Mouse (Mus musculus) MEL (cell line): ENCODE measurements around the gene Cap1. TPM values are rescaled to one million over a fixed set of nuclear protein-coding genes. Genes with fewer than 3 reads are reported as not detected.

Source experiments
- DNase-seq: peaks from one replicate; pipeline ENCODE4 v3.0.0; 2011; ENCODE audit warnings: low read depth, low spot score
- H3K27ac ChIP-seq: 2 replicates; pipeline ENCODE4 v1.5.1; 2012; ENCODE audit warnings: low read depth, mild to moderate bottlenecking, control low read depth, low read length, moderate library complexity; ENCODE audit not compliant: control insufficient read depth
- H3K27me3 ChIP-seq, 2 experiments: fragments of 150-350 bp in 1 of 2; sonication (generic) in 1 of 2; 2 replicates each; pipeline ENCODE4 v1.6.1; 2012; ENCODE audit warnings: low read length in 2 of 2, mild to moderate bottlenecking in 2 of 2, improper control_type of control experiment in 1 of 2, moderate library complexity in 1 of 2; ENCODE audit not compliant: insufficient read depth in 2 of 2, control insufficient read depth in 1 of 2
- H3K36me3 ChIP-seq, 2 experiments: 2 replicates each; pipeline ENCODE4 v1.6.1; 2012 to 2014; ENCODE audit warnings: low read length in 2 of 2, improper control_type of control experiment in 1 of 2, inconsistent platforms in 1 of 2, mild to moderate bottlenecking in 1 of 2; ENCODE audit not compliant: insufficient read depth in 2 of 2, control insufficient read depth in 1 of 2
- H3K4me1 ChIP-seq, 2 experiments: fragments of 150-350 bp in 1 of 2; sonication (generic) in 1 of 2; 2 replicates each; pipeline ENCODE4 v1.6.1; 2012; ENCODE audit warnings: low read length in 2 of 2, improper control_type of control experiment in 1 of 2, mild to moderate bottlenecking in 1 of 2; ENCODE audit not compliant: insufficient read depth in 2 of 2, control insufficient read depth in 1 of 2
- H3K4me3 ChIP-seq, 2 experiments: fragments of 150-350 bp in 1 of 2; sonication (generic) in 1 of 2; 2 replicates each; pipeline ENCODE4 v1.5.1; 2012; ENCODE audit warnings: low read depth in 2 of 2, low read length in 2 of 2, mild to moderate bottlenecking in 2 of 2, moderate library complexity in 2 of 2, control low read depth in 1 of 2, improper control_type of control experiment in 1 of 2; ENCODE audit not compliant: control insufficient read depth in 1 of 2, insufficient read depth in 1 of 2
- H3K79me2 ChIP-seq: 2 replicates; pipeline ENCODE4 v1.6.1; 2012; ENCODE audit warnings: mild to moderate bottlenecking, low read length, moderate library complexity; ENCODE audit not compliant: control insufficient read depth, poor library complexity, insufficient read depth
- H3K9ac ChIP-seq: 2 replicates; pipeline ENCODE4 v1.6.1; 2012; ENCODE audit warnings: low read depth, mild to moderate bottlenecking, control low read depth, low read length, moderate library complexity; ENCODE audit not compliant: control insufficient read depth, poor library complexity, severe bottlenecking
- H3K9me3 ChIP-seq: fragments of 150-350 bp; sonication (generic); replicated peaks from 2 replicates; pipeline ENCODE4 v1.6.1; 2012; ENCODE audit warnings: mild to moderate bottlenecking, low read length, improper control_type of control experiment, moderate library complexity; ENCODE audit not compliant: insufficient read depth
- BHLHE40 ChIP-seq: IDR thresholded peaks from 2 replicates; pipeline ENCODE4 v1.6.1; 2012; ENCODE audit warnings: low read depth, mild to moderate bottlenecking, inconsistent platforms, low read length, improper control_type of control experiment, borderline replicate concordance
- CTCF ChIP-seq, 3 experiments: IDR thresholded peaks in 2 of 3; conservative IDR thresholded peaks in 1 of 3; 2 replicates each; pipeline ENCODE4 v1.5.1; 2011 to 2012; ENCODE audit warnings: low read length in 3 of 3, low read depth in 2 of 3, mild to moderate bottlenecking in 2 of 3, improper control_type of control experiment in 1 of 3, inconsistent platforms in 1 of 3, mixed read lengths in 1 of 3, moderate library complexity in 1 of 3; ENCODE audit not compliant: control insufficient read depth in 1 of 3, insufficient read depth in 1 of 3, poor library complexity in 1 of 3, severe bottlenecking in 1 of 3
- E2F4 ChIP-seq: IDR thresholded peaks from 2 replicates; pipeline ENCODE4 v1.6.1; 2011; ENCODE audit warnings: low read depth, low read length, improper control_type of control experiment, borderline replicate concordance
- GABPA ChIP-seq: IDR thresholded peaks from 2 replicates; pipeline ENCODE4 v1.6.1; 2012; ENCODE audit warnings: low read depth, mild to moderate bottlenecking, inconsistent platforms, low read length, improper control_type of control experiment, moderate library complexity
- JUND ChIP-seq: IDR thresholded peaks from 2 replicates; pipeline ENCODE4 v1.6.1; 2011; ENCODE audit warnings: low read depth, mild to moderate bottlenecking, improper control_type of control experiment, low read length
- MAFK ChIP-seq: IDR thresholded peaks from 2 replicates; pipeline ENCODE4 v1.6.1; 2011; ENCODE audit warnings: low read depth, mild to moderate bottlenecking, low read length, improper control_type of control experiment, borderline replicate concordance
- MEF2A ChIP-seq: IDR thresholded peaks from 2 replicates; pipeline ENCODE4 v1.6.1; 2014; ENCODE audit warnings: low read depth, mild to moderate bottlenecking, inconsistent platforms, low read length, improper control_type of control experiment; ENCODE audit not compliant: poor library complexity, insufficient replicate concordance, severe bottlenecking; ENCODE audit errors: extremely low read depth
- MXI1 ChIP-seq: IDR thresholded peaks from 2 replicates; pipeline ENCODE4 v1.6.1; 2011; ENCODE audit warnings: mild to moderate bottlenecking, low read depth, low read length, improper control_type of control experiment
- MYC ChIP-seq: IDR thresholded peaks from 2 replicates; pipeline ENCODE4 v1.6.1; 2011; ENCODE audit warnings: low read depth, mild to moderate bottlenecking, low read length, improper control_type of control experiment, moderate library complexity
- NELFE ChIP-seq: IDR thresholded peaks from 2 replicates; pipeline ENCODE4 v1.6.1; 2011; ENCODE audit warnings: low read depth, low read length, improper control_type of control experiment
- POLR2A ChIP-seq, 2 experiments: IDR thresholded peaks; 2 replicates each; pipeline ENCODE4 v1.6.1; 2011 to 2012; ENCODE audit warnings: low read length in 2 of 2, mild to moderate bottlenecking in 2 of 2, control low read depth in 1 of 2, improper control_type of control experiment in 1 of 2, low read depth in 1 of 2, moderate library complexity in 1 of 2; ENCODE audit not compliant: control insufficient read depth in 1 of 2, insufficient read depth in 1 of 2, poor library complexity in 1 of 2
- POLR2AphosphoS2 ChIP-seq: IDR thresholded peaks from 2 replicates; pipeline ENCODE4 v1.6.1; 2011; ENCODE audit warnings: low read length, improper control_type of control experiment
- POLR2AphosphoS5 ChIP-seq: IDR thresholded peaks from 2 replicates; pipeline ENCODE4 v1.6.1; 2012; ENCODE audit warnings: low read depth, borderline replicate concordance, mild to moderate bottlenecking, inconsistent platforms, low read length, moderate library complexity, mixed read lengths
- RAD21 ChIP-seq: IDR thresholded peaks from 2 replicates; pipeline ENCODE4 v1.6.1; 2011; ENCODE audit warnings: mild to moderate bottlenecking, low read depth, low read length, improper control_type of control experiment
- TAL1 ChIP-seq: IDR thresholded peaks from 2 replicates; pipeline ENCODE4 v1.6.1; 2012; ENCODE audit warnings: mild to moderate bottlenecking, inconsistent platforms, low read length, moderate library complexity, mixed read lengths
- UBTF ChIP-seq: IDR thresholded peaks from 2 replicates; pipeline ENCODE4 v1.6.1; 2012; ENCODE audit warnings: low read depth, mild to moderate bottlenecking, inconsistent platforms, low read length, improper control_type of control experiment, moderate library complexity, borderline replicate concordance; ENCODE audit not compliant: insufficient read depth
- USF1 ChIP-seq: IDR thresholded peaks from 2 replicates; pipeline ENCODE4 v1.6.1; 2014; ENCODE audit warnings: low read depth, mild to moderate bottlenecking, inconsistent platforms, low read length, improper control_type of control experiment, moderate library complexity
- USF2 ChIP-seq, 2 experiments: IDR thresholded peaks; 2 replicates each; pipeline ENCODE4 v1.6.1; 2011 to 2012; ENCODE audit warnings: improper control_type of control experiment in 2 of 2, low read length in 2 of 2, borderline replicate concordance in 1 of 2, inconsistent platforms in 1 of 2, low read depth in 1 of 2, mild to moderate bottlenecking in 1 of 2; ENCODE audit not compliant: insufficient read depth in 1 of 2
- ZC3H11A ChIP-seq: IDR thresholded peaks from 2 replicates; pipeline ENCODE4 v1.6.1; 2012; ENCODE audit warnings: low read depth, mild to moderate bottlenecking, inconsistent platforms, low read length, improper control_type of control experiment
- ZNF384 ChIP-seq: IDR thresholded peaks from 2 replicates; pipeline ENCODE4 v1.6.1; 2012; ENCODE audit warnings: low read depth, mild to moderate bottlenecking, inconsistent platforms, low read length, improper control_type of control experiment
- polyA plus RNA-seq, 2 experiments: library from polyadenylated mRNA; stranded (reverse) in 1 of 2; unstranded in 1 of 2; fragments of >175 nt in 1 of 2; fragments of >200 nt in 1 of 2; gene quantifications; 2 replicates each; pipeline versions ENCODE4 v1.2.1 to v1.2.4; 2012; ENCODE audit warnings: low replicate concordance in 2 of 2, low read depth in 1 of 2; ENCODE audit not compliant: insufficient read length in 2 of 2, insufficient read depth in 1 of 2, missing spikeins in 1 of 2
- total RNA-seq: library from RNA; depleted of rRNA; stranded (reverse); fragments of 300-350 nt; gene quantifications from 2 replicates; pipeline ENCODE4 v1.2.3, GENCODE M21; 2012

Gene Cap1
- total and polyA plus RNA-seq, 3 experiments, result 68.3 to 134 TPM; not detected in 1

DNA sequence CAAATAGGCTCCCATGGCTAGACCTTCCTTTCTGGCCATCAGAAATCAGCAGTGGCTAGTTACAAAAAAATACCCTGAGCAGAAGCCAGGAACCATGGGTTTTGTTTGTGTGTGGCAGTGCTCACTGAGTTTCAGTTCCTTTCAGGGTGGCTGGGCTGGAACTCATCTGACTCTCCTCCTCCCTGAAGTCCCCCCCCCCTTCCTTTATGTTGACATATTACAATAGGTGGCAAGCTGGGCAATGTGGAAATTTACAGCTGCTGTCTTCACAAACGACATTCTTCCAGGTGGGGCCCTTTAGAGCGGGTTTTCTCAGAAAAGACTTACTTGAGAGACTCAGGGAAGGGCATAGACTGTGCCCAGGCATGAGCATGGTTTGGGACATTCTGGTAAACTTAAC, 32.2 kb downstream of the Cap1 start:
- TF ChIP-seq TAL1, result no peak
- no peak for TF ChIP-seq JUND
- TF ChIP-seq MYC, result no peak
- no peak for TF ChIP-seq MXI1
- TF ChIP-seq BHLHE40, result no peak
- no peak for TF ChIP-seq USF1
- no peak for TF ChIP-seq ZC3H11A
- no peak for TF ChIP-seq MEF2A
- no peak for TF ChIP-seq POLR2A (IDR thresholded peaks at IDR 0.05; ENCODE audit: control insufficient read depth in 1 of 2, insufficient read depth in 1 of 2, low read depth in 1 of 2, low read length in 2 of 2, poor library complexity in 1 of 2)
- no peak for TF ChIP-seq NELFE
- TF ChIP-seq ZNF384, result no peak
- TF ChIP-seq GABPA, result no peak
- Histone ChIP-seq H3K9ac (no peak overlapping the region), H3K9me3 (no peaks in the 10 kb centered on the region), H3K27ac (no peak overlapping the region), H3K36me3 (no peaks in the 10 kb centered on the region; a peak in 1 of 4 replicates), H3K27me3 (no peaks in the 10 kb centered on the region), H3K4me3 (no peak overlapping the region), H3K79me2 (no peaks in the 10 kb centered on the region), H3K4me1 (no peaks in the 10 kb centered on the region)
- no peak for DNase-seq

DNA sequence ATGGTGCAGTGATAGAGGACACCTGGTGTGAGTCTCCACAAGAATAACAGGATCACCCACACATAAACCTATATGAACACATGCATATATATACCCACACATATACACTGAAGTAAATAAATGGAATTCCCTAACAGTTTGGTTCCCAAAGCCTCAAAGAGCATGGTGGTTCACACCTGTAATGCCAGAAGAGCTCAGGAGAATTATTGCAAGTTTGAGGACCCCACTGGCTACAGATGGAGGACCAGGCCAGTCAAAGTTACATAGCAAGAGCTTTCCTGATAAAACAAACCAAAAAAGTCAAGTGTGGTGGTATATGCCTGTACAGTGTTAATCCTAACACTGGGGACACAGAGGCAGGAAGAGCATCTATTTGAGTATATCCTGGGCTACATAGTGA, 34.3 kb downstream of the Cap1 start:
- no peak for TF ChIP-seq UBTF
- no peak for TF ChIP-seq MEF2A
- TF ChIP-seq MAFK, result no peak
- TF ChIP-seq MXI1, result no peak
- TF ChIP-seq E2F4, result no peak
- TF ChIP-seq CTCF (IDR thresholded peaks at IDR 0.05 in 2 of 3, conservative IDR thresholded peaks at IDR 0.05 in 1 of 3; ENCODE audit: control insufficient read depth in 1 of 3, insufficient read depth in 1 of 3, low read depth in 2 of 3, low read length in 3 of 3, poor library complexity in 1 of 3, severe bottlenecking in 1 of 3), result no peak
- no peak for TF ChIP-seq POLR2AphosphoS2
- no peak for TF ChIP-seq RAD21
- no peak for TF ChIP-seq POLR2AphosphoS5
- TF ChIP-seq USF2 (IDR thresholded peaks at IDR 0.05; ENCODE audit: borderline replicate concordance in 1 of 2, insufficient read depth in 1 of 2, low read depth in 1 of 2, low read length in 2 of 2), result no peak
- Histone ChIP-seq H3K9me3 (no peaks in the 10 kb centered on the region), H3K36me3 (0 out of 4 replicates have a peak, but pooled peaks cover 0 to 2% of the 10 kb centered on the region in 2 experiments), H3K4me1 (no peaks in the 10 kb centered on the region), H3K4me3 (no peak overlapping the region), H3K9ac (no peak overlapping the region), H3K79me2 (no peaks in the 10 kb centered on the region), H3K27me3 (no peaks in the 10 kb centered on the region), H3K27ac (no peak overlapping the region)
- no peak for DNase-seq
